Mouse (Mus musculus) C2C12 (cell line): Measurements from ENCODE around the gene Mpdz. TPM values are rescaled to one million over a fixed set of nuclear protein-coding genes. Genes with fewer than 3 reads are reported as not detected.

ENCODE experiments used
- H3K27me3 ChIP-seq: one replicate; pipeline ENCODE4 v1.6.1; 2011; ENCODE audit not compliant: control insufficient read depth, insufficient read depth, insufficient read length
- H3K36me3 ChIP-seq: one replicate; pipeline ENCODE4 v1.6.1; 2011; ENCODE audit not compliant: control insufficient read depth, insufficient read depth
- H3K4me3 ChIP-seq: one replicate; pipeline ENCODE4 v1.5.1; 2011; ENCODE audit warnings: mild to moderate bottlenecking, control low read depth; ENCODE audit not compliant: poor library complexity, insufficient read depth, severe bottlenecking
- H3K79me2 ChIP-seq: one replicate; pipeline ENCODE4 v1.6.1; 2011; ENCODE audit not compliant: control insufficient read depth, insufficient read depth
- H3K79me3 ChIP-seq: one replicate; pipeline ENCODE4 v1.6.1; 2011; ENCODE audit warnings: low read depth, control low read depth
- H3ac ChIP-seq: one replicate; pipeline ENCODE3; 2011; ENCODE audit warnings: low read depth; ENCODE audit not compliant: control insufficient read depth, insufficient read length
- CEBPB ChIP-seq: IDR thresholded peaks from one replicate; pipeline ENCODE4 v1.6.1; 2011; ENCODE audit warnings: low read depth, mild to moderate bottlenecking, control low read depth, moderate library complexity
- CTCF ChIP-seq: IDR thresholded peaks from one replicate; pipeline ENCODE4 v1.5.1; 2011; ENCODE audit not compliant: control insufficient read depth, insufficient read depth, insufficient read length
- FOSL1 ChIP-seq: IDR thresholded peaks from one replicate; pipeline ENCODE4 v1.8.0; 2011; ENCODE audit warnings: mild to moderate bottlenecking, low read length; ENCODE audit not compliant: poor library complexity, insufficient read depth, severe bottlenecking
- MAX ChIP-seq: IDR thresholded peaks from one replicate; pipeline ENCODE4 v1.6.1; 2011; ENCODE audit warnings: mild to moderate bottlenecking, control low read depth
- MYOD1 ChIP-seq: IDR thresholded peaks from one replicate; pipeline ENCODE4 v1.6.1; 2011; ENCODE audit warnings: low read depth; ENCODE audit not compliant: control insufficient read depth, insufficient read length
- MYOG ChIP-seq: IDR thresholded peaks from one replicate; pipeline ENCODE4 v1.6.1; 2011; ENCODE audit not compliant: control insufficient read depth, insufficient read length; ENCODE audit errors: extremely low read depth
- USF1 ChIP-seq: IDR thresholded peaks from one replicate; pipeline ENCODE4 v1.6.1; 2011; ENCODE audit warnings: low read depth, mild to moderate bottlenecking, control low read depth, moderate library complexity
- polyA plus RNA-seq: library from polyadenylated mRNA; unstranded; fragments of >200 nt; fragmentation: generic; extraction: Trizol; gene quantifications from one replicate; pipeline ENCODE4 v1.2.1, GENCODE M21; 2012; ENCODE audit warnings: missing spikeins

Gene Mpdz
- polyA plus RNA-seq, 1 experiment: 13.4 TPM

GRCm38 (mm10) chr4:81421621-81422020 lies 21.0 kb downstream of the Mpdz start:
- H3K79me3 ChIP-seq: peaks cover 3% of the 10 kb centered on the region
- H3ac ChIP-seq: no peak overlapping the region
- H3K27me3 ChIP-seq: no peaks in the 10 kb centered on the region
- TF ChIP-seq MYOD1: no peak
- no peak for TF ChIP-seq FOSL1
- no peak for TF ChIP-seq USF1
- no peak for TF ChIP-seq MAX
- H3K79me2 ChIP-seq: peaks cover 16% of the 10 kb centered on the region
- no peak overlapping the region for H3K4me3 ChIP-seq
- H3K36me3 ChIP-seq: peaks cover 9% of the 10 kb centered on the region

GRCm38 (mm10) chr4:81415324-81416026 lies 27.1 kb downstream of the Mpdz start:
- Histone ChIP-seq H3K79me3 (peaks cover 1% of the 10 kb centered on the region), H3ac (no peak overlapping the region), H3K4me3 (no peak overlapping the region), H3K79me2 (no peaks in the 10 kb centered on the region), H3K36me3 (peaks cover 5% of the 10 kb centered on the region), H3K27me3 (no peaks in the 10 kb centered on the region)
- TF ChIP-seq MYOD1 (no peak), CEBPB (no peak), FOSL1 (no peak), MAX (no peak), MYOG (no peak), CTCF (no peak)

DNA sequence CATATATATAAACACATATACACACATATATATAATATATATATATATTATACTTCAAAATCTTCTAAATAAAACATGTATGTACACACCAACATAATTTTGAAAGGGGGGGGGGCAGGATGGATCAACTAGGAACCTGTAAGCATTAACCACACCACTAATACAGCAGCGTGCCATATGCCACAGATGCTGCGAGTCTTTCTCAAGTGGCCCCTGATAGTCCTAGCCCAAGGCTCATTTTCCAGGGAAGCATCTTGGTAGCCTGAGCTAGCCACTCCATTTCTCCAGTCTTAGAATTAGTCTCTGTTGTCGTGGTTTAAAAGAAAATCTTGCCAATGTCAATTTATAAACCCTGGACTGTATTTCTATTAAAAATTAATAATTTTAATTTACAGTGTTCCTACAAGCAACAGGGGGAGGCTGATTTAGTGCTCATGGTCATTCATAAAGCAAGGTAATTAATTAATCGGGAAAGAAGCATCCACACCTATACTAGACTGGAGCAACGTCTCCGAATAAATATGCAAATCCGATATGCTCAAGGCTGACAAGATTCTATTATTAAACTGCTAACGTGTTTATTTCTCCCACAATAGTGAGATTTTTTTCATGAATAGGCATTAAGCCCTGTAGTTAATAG lies 27.8 kb downstream of the Mpdz start:
- Histone ChIP-seq H3K36me3 (peaks cover 2% of the 10 kb centered on the region), H3K79me3 (peaks cover 1% of the 10 kb centered on the region), H3K4me3 (no peak overlapping the region), H3K79me2 (no peaks in the 10 kb centered on the region), H3ac (no peak overlapping the region), H3K27me3 (no peaks in the 10 kb centered on the region)
- TF ChIP-seq CEBPB: no peak
- no peak for TF ChIP-seq MYOG
- no peak for TF ChIP-seq CTCF
- TF ChIP-seq MYOD1: no peak
- no peak for TF ChIP-seq MAX
- no peak for TF ChIP-seq FOSL1
- TF ChIP-seq USF1: no peak

GRCm38 (mm10) chr4:81396883-81397282 lies 45.7 kb downstream of the Mpdz start:
- no peak overlapping the region for H3K4me3 ChIP-seq
- TF ChIP-seq MAX: no peak
- no peak for TF ChIP-seq MYOG
- no peak for TF ChIP-seq MYOD1
- TF ChIP-seq USF1: no peak
- TF ChIP-seq FOSL1: no peak
- TF ChIP-seq CEBPB: no peak
- no peak for TF ChIP-seq CTCF
- no peaks in the 10 kb centered on the region for H3K36me3 ChIP-seq
- no peaks in the 10 kb centered on the region for H3K27me3 ChIP-seq
- H3K79me2 ChIP-seq: no peaks in the 10 kb centered on the region
- no peaks in the 10 kb centered on the region for H3K79me3 ChIP-seq
- no peak overlapping the region for H3ac ChIP-seq

- H3K27me3 ChIP-seq: no peaks in the 10 kb centered on the region
- no peak overlapping the region for H3K4me3 ChIP-seq
- no peak overlapping the region for H3ac ChIP-seq
- H3K36me3 ChIP-seq: no peaks in the 10 kb centered on the region
- TF ChIP-seq MYOG: no peak
- TF ChIP-seq FOSL1: no peak
- no peaks in the 10 kb centered on the region for H3K79me2 ChIP-seq
- no peaks in the 10 kb centered on the region for H3K79me3 ChIP-seq
Measured at GRCm38 (mm10) chr4:81392869-81393268, 49.7 kb downstream of the Mpdz start.

- TF ChIP-seq MYOG (no peak), FOSL1 (no peak), MYOD1 (no peak), CTCF (no peak), USF1 (no peak), MAX (no peak)
- Histone ChIP-seq H3K27me3 (no peaks in the 10 kb centered on the region), H3K36me3 (peaks cover 3% of the 10 kb centered on the region), H3ac (no peak overlapping the region), H3K79me2 (no peaks in the 10 kb centered on the region), H3K4me3 (no peak overlapping the region), H3K79me3 (no peaks in the 10 kb centered on the region)
Measured at GRCm38 (mm10) chr4:81389263-81389662, 53.4 kb downstream of the Mpdz start.
